Mouse (Mus musculus) forebrain, embryonic 15.5 days (tissue): ENCODE measurements at regions not wholly inside any gene's neighbourhood (a gene's known extent, or its start where the extent isn't known, plus 50 kb on each side); places are given as distances from the start of the nearest gene placed in this dataset.

Experiments used
- ATAC-seq: fragments of 200-750 bp; cut with Nextera tagmentation; replicated peaks from 2 replicates; pipeline ENCODE4 v1.8.0; 2017; ENCODE audit warnings: mild to moderate bottlenecking, moderate TSS enrichment, moderate library complexity
- H3K27ac ChIP-seq: fragments of 300-500 bp; sonication (generic); replicated peaks from 2 replicates; pipeline ENCODE4 v1.5.1; 2015; ENCODE audit warnings: mild to moderate bottlenecking, inconsistent platforms
- H3K27me3 ChIP-seq: fragments of 300-500 bp; sonication (generic); 2 replicates; pipeline ENCODE4 v1.6.1; 2015; ENCODE audit warnings: inconsistent platforms
- H3K36me3 ChIP-seq: fragments of 300-500 bp; sonication (generic); 2 replicates; pipeline ENCODE4 v1.6.1; 2015; ENCODE audit warnings: mild to moderate bottlenecking, inconsistent platforms
- H3K4me1 ChIP-seq: fragments of 300-500 bp; sonication (generic); 2 replicates; pipeline ENCODE4 v1.6.1; 2015; ENCODE audit warnings: inconsistent platforms
- H3K4me2 ChIP-seq: fragments of 300-500 bp; sonication (generic); replicated peaks from 2 replicates; pipeline ENCODE4 v1.6.1; 2015; ENCODE audit warnings: mild to moderate bottlenecking, inconsistent platforms
- H3K4me3 ChIP-seq: fragments of 300-500 bp; sonication (generic); 2 replicates; pipeline ENCODE4 v1.5.1; 2015; ENCODE audit warnings: mild to moderate bottlenecking, inconsistent platforms
- H3K9ac ChIP-seq: fragments of 300-500 bp; sonication (generic); replicated peaks from 2 replicates; pipeline ENCODE4 v1.6.1; 2015; ENCODE audit warnings: mild to moderate bottlenecking, inconsistent platforms
- H3K9me3 ChIP-seq: fragments of 300-500 bp; sonication (generic); 2 replicates; pipeline ENCODE4 v1.6.1; 2016; ENCODE audit warnings: inconsistent platforms
- WGBS: fragments of 180-500 bp; shearing (Covaris S2); methylation state at CpG from one replicate; pipeline ENCODE4 v1.1.7; 2015; ENCODE audit warnings: mixed read lengths; 5-methylcytosine and 5-hydroxymethylcytosine counted together

DNA sequence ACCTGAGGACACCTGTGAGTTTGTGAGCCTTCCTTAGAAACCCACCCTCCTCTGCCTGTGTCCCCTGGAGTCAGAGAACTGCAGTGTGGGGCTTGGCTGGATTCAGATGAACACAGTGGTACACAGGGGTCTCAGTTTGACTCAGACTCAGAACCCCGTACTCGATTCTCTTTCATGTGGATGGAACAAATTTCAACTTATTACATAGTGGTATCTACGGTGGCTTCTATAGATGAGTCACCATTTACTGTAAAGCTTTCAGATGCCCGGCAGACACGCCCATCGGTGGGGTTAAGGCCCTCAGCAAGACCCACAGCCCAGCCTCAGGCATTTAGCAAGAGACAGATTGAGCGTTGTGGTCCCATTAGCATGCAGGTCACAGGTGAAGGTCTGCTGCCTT lies 178.9 kb upstream of the Mrps10 start:
- Histone ChIP-seq H3K9ac (no peak overlapping the region), H3K36me3 (no peaks in the 10 kb centered on the region), H3K4me3 (no peak overlapping the region), H3K4me2 (no peak overlapping the region), H3K27me3 (no peaks in the 10 kb centered on the region), H3K27ac (no peak overlapping the region), H3K4me1 (peaks cover 10% of the 10 kb centered on the region), H3K9me3 (no peaks in the 10 kb centered on the region)
- WGBS = 85% methylated on average over 7 of the region's 7 CpGs
- ATAC-seq = no peak

DNA sequence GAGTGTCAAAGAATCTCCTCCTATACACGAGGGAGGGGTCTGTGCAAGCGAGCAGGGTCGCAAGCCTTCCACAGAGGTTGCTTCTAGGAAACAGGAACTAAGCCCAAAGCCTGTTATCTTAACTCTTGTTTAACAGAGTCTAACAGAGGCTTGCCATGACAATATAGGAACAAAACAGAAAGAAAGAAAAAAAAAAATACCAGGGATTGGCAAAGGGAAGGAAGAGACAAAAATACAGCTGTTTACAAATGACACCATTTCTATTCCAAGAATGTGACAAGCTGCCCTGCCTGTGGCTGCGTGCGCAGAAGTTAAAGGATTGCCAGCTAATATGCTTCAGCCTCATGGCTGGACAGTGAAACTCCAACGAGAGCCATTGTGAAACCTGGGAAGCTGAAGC lies 173.8 kb upstream of the Ubr2 start:
- WGBS = 83% methylated on average over 6 of the region's 6 CpGs

DNA sequence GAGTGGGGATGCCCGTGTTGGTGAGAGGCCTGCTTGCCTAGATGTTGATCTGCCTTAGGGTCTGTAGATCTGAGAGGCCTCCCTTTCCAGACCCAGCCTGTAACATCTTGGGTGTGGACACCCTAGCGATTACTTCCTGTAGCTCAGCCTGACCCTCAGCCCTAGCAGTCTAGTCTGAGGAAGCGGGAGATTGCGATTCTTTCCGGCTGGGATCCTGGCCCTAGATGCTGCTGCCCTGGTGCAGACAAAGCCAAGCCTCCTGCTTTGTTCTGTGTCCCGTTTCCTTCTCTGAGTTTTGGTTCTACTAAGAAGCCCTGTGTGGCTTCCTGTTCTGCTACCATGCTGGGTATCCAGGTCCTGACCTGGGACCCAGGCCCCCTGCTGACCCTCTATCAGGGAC lies 171.8 kb upstream of the Ubr2 start:
- ATAC-seq = no peak
- Histone ChIP-seq H3K4me3 (no peak overlapping the region), H3K27me3 (no peaks in the 10 kb centered on the region), H3K36me3 (no peaks in the 10 kb centered on the region), H3K9me3 (no peaks in the 10 kb centered on the region), H3K27ac (no peak overlapping the region), H3K9ac (no peak overlapping the region), H3K4me2 (no peak overlapping the region), H3K4me1 (peaks cover 20% of the 10 kb centered on the region)
- WGBS = 76% methylated on average over 6 of the region's 6 CpGs

More for the DNA sequence above, 173.8 kb upstream of the Ubr2 start:
- Histone ChIP-seq H3K4me2 (no peak overlapping the region), H3K9ac (no peak overlapping the region), H3K4me1 (peaks cover 3% of the 10 kb centered on the region; the same call in 1 of the 2 replicates), H3K9me3 (no peaks in the 10 kb centered on the region), H3K27me3 (no peaks in the 10 kb centered on the region), H3K36me3 (no peaks in the 10 kb centered on the region), H3K27ac (no peak overlapping the region), H3K4me3 (no peak overlapping the region)
- ATAC-seq = no peak

DNA sequence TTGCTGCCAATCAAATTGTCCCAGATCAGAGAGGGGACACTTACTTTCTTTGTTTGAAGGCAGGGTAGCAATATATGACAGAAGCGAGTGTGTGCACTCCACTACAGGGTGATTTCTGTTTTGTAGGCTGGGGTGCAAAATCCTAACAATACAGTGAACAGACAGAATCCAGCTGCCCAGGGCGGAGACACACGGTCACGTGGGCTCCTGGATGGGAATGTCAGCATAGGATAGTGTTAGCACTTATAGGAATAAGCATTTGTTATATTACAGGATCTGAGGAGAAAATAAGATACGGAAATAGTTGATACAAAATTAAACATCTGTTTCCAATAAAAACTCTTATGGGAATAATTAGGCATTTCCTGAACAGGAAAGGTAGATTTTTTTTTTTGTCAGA lies 169.1 kb upstream of the Ubr2 start:
- no peak overlapping the region for H3K4me3 ChIP-seq
- no peak overlapping the region for H3K27ac ChIP-seq
- no peaks in the 10 kb centered on the region for H3K36me3 ChIP-seq
- no peak for ATAC-seq
- peaks cover 20% of the 10 kb centered on the region for H3K4me1 ChIP-seq
- no peaks in the 10 kb centered on the region for H3K27me3 ChIP-seq
- 84% methylated on average over 5 of the region's 5 CpGs for WGBS
- H3K9me3 ChIP-seq = no peaks in the 10 kb centered on the region
- no peak overlapping the region for H3K9ac ChIP-seq
- H3K4me2 ChIP-seq = no peak overlapping the region

DNA sequence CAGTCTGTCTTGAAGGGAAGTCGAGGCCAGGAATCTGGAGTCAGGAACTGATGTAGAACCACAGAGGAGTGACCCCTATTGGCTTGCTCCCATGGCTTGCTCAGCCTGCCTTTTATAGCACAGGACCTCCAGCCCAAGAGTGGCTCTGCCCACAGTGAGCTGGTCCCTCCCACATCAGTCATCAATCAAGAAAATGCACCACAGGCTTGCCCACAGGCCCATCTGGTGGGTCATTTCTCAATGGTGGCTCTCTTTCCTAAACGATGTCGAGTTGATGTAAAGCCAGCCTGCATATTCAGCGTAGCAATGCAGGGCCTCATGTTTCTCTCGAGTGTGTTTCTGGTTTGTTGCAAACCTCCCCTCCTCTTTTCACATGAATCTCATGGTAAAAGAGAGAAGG lies 168.3 kb upstream of the Ubr2 start:
- Histone ChIP-seq H3K4me1 (peaks cover 20% of the 10 kb centered on the region), H3K36me3 (no peaks in the 10 kb centered on the region), H3K9ac (no peak overlapping the region), H3K27me3 (no peaks in the 10 kb centered on the region), H3K9me3 (no peaks in the 10 kb centered on the region), H3K4me2 (no peak overlapping the region), H3K27ac (peak overlapping the region; percentile 25; the same call in 1 of the 2 replicates), H3K4me3 (no peak overlapping the region)
- no peak; the same call in 1 of the 2 replicates for ATAC-seq
- 55% methylated on average over 5 of the region's 5 CpGs for WGBS

DNA sequence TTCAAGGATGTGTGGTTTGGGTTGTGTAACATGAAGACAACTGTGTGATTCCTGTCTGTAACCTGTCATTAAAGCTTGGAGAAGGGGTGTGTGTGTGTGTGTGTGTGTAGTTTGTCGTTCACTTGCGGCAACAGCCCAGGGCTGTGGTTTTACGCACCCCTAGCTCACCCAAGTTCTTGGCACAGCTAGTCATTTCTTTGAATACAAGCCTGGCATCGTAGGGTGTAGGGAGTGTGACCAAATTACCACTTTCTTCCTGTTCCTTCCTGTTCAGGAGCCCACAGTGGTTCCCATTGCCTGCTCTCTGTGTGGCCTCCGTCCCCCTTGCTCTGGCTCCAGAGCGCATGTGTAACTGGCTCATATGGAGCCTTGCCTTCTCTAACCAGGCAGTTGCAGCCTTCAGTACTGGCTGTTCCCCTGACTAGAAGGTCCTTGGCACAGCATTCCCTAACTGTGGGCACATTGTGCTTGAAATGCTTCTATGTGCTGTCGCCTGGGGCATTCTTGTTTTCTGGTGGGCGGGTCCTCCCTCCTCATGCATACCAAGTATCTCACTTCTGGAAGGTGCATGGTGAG lies 167.4 kb upstream of the Ubr2 start:
- Histone ChIP-seq H3K27me3 (no peaks in the 10 kb centered on the region), H3K9me3 (no peaks in the 10 kb centered on the region), H3K4me3 (no peak overlapping the region), H3K27ac (peak overlapping the region; percentile 48; the same call in 1 of the 2 replicates), H3K9ac (no peak overlapping the region), H3K4me2 (no peak overlapping the region), H3K36me3 (no peaks in the 10 kb centered on the region), H3K4me1 (peaks cover 20% of the 10 kb centered on the region)
- WGBS = 43% methylated on average over 8 of the region's 8 CpGs
- ATAC-seq = peak; percentile 68

DNA sequence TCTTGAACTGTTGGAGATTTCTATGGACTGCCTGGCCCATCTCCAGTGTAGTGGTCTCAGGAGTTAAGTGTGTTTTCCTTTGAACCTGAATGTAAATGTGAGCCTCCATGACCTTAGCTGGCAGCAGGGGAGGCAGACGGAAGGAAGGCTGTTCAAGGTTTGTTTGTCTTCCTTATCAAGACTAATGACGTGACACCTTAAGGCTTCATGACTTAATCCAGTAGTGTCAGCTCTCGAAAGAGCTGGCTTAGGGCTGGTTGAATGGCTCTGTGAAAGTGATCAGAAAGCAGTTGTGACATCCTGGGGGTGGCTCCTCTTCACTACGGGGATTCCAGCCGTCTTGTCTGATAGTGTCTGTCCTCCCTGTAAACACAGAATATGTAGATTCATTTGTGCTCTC lies 166.0 kb upstream of the Ubr2 start:
- Histone ChIP-seq H3K4me1 (peaks cover 16% of the 10 kb centered on the region), H3K27ac (no peak overlapping the region)
- 82% methylated on average over 5 of the region's 5 CpGs for WGBS

DNA sequence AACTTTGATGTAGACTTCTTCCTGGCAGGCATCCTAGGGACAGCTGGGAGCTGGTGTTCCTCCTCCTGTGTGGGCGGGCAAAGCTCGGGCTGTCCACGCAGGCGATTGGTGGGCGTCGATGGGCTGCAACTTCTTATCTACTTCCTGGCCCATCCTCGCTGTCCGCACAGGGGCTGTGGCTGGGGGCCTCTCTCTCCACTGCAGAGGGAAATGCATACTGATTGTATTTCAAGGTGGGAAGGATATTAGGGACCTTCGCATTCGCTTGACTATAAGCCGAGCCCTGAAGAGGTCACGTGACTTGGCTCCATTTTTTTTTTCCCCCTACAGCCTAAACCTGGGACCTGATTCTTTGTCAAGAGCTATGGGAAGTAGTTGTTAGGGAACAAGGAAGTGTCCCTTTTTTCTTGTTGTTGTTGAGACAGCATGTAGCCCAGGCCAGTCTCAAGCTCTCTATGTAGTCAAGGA lies 164.4 kb upstream of the Ubr2 start:
- ATAC-seq = no peak
- no peaks in the 10 kb centered on the region for H3K36me3 ChIP-seq
- H3K4me2 ChIP-seq = no peak overlapping the region
- no peaks in the 10 kb centered on the region for H3K27me3 ChIP-seq
- 88% methylated on average over 12 of the region's 12 CpGs for WGBS
- no peak overlapping the region for H3K9ac ChIP-seq
- H3K4me3 ChIP-seq = no peak overlapping the region
- no peak overlapping the region for H3K27ac ChIP-seq
- H3K9me3 ChIP-seq = no peaks in the 10 kb centered on the region
- H3K4me1 ChIP-seq = peaks cover 16% of the 10 kb centered on the region

More for the DNA sequence above, 166.0 kb upstream of the Ubr2 start:
- Histone ChIP-seq H3K9me3 (no peaks in the 10 kb centered on the region), H3K9ac (no peak overlapping the region), H3K4me3 (no peak overlapping the region), H3K27me3 (no peaks in the 10 kb centered on the region), H3K4me2 (no peak overlapping the region), H3K36me3 (no peaks in the 10 kb centered on the region)
- ATAC-seq = no peak

DNA sequence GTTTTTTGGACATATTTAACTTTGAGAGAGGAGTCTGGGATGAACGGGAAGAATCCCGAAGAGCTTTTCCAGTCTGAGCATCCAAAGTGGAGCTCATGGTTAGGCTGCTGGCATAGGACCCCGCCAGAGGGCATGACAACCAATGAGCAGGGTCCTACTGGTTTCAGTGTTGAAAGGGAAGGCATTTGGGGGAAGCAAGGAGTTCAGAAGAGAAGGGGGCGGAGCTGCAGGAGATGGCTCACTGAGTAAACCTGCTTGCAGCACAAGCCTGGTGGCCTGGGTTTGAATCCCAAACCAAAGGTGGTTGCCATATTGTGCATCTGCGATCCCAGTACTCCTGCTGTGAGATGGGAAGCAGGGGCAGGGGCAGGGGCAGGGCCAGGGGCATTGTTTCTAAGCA lies 161.4 kb upstream of the Ubr2 start:
- Histone ChIP-seq H3K4me3 (no peak overlapping the region), H3K9me3 (no peaks in the 10 kb centered on the region), H3K27ac (no peak overlapping the region), H3K4me1 (peaks cover 10% of the 10 kb centered on the region; the same call in 1 of the 2 replicates), H3K9ac (no peak overlapping the region), H3K4me2 (no peak overlapping the region), H3K36me3 (no peaks in the 10 kb centered on the region), H3K27me3 (no peaks in the 10 kb centered on the region)
- 90% methylated on average over 5 of the region's 5 CpGs for WGBS
- no peak for ATAC-seq

DNA sequence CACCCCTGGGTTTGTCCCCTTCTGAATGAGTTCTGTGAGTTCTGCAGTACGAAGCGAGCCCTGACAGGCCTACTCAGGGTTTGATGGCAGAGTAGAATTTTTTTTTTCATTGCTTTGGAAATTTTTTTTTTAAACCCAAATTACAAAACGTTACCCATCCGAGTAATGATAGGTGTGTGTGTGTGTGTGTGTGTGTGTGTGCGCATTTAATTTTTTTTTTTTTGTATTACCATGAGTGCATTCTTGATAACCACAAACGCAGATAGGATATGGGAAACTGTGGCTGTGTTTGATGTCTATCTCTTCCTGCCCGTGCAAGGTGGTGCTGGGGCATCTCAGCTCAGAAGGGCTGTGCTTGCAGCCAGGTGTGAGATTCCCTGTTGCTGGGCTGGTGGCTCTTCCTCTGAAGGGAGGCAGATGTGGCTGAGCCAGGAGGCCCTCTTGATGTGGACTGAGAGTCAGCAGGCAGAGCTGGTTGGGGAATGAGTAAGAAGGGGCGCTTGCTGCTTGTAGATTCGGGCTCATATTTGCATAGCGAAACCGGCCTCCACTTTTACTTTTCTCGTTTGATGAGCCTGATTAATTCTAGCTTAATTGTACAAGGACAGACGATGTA lies 160.7 kb upstream of the Ubr2 start:
- WGBS = 86% methylated on average over 13 of the region's 13 CpGs

DNA sequence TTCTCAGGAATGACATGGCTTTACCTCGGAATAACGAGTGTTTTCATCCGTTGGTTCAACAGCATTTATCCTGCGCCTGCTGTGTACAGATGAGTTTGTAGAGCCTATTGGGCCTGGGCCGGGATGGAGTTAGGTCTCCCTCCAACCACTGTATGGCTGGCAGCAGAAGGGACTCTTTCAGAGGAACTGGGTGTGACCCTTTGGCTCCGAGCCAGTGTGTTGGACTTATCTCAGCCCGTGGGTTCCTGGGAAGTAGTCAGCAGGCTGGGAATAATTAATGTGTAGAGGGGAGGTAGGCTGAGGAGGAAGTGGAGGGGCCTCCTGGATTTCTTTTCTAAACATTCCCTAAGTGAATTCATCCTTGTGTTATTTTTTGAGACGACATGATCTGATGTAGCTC lies 157.7 kb upstream of the Ubr2 start:
- Histone ChIP-seq H3K4me1 (peaks cover 17% of the 10 kb centered on the region), H3K27ac (no peak overlapping the region), H3K9me3 (no peaks in the 10 kb centered on the region), H3K4me2 (no peak overlapping the region), H3K9ac (no peak overlapping the region), H3K27me3 (no peaks in the 10 kb centered on the region), H3K36me3 (no peaks in the 10 kb centered on the region), H3K4me3 (no peak overlapping the region)
- 57% methylated on average over 8 of the region's 8 CpGs for WGBS
- no peak for ATAC-seq

More for the DNA sequence above, 160.7 kb upstream of the Ubr2 start:
- H3K36me3 ChIP-seq = no peaks in the 10 kb centered on the region
- H3K27me3 ChIP-seq = no peaks in the 10 kb centered on the region
- no peak overlapping the region for H3K4me3 ChIP-seq
- no peak for ATAC-seq
- H3K9me3 ChIP-seq = no peaks in the 10 kb centered on the region
- H3K4me2 ChIP-seq = no peak overlapping the region
- no peak overlapping the region for H3K27ac ChIP-seq
- no peak overlapping the region for H3K9ac ChIP-seq
- peaks cover 10% of the 10 kb centered on the region; the same call in 1 of the 2 replicates for H3K4me1 ChIP-seq

DNA sequence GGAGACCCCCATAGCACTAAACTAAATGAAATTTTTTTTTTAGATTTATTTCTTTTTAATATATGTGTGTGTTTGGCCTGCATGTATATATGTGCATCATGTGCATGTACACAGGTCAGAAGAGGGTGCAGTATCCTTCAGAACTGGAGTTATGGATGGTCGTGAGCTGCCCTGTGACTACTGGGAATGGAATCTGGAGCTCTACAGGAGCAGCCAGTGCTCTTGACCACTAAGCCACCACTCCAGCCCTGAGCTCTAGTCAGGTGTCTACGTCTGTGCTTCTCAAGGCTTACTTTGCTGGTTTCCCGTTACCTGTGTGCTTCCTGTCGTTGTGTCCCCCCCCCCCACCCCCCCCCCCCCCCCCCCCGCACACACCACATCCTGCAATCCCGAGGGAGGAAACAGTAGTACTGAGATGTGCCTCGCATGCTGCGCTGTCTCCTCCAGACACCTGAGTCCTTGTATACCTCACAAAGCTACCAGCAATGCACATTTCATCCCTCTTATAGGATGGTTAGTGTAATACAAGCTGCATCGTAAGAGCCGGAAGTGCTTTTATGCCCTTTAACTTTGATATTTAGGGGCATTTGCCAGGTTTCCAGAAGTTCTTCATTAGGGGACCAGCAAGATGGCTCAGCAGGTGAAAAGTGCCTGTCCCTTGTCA lies 153.5 kb upstream of the Ubr2 start:
- Histone ChIP-seq H3K4me3 (no peak overlapping the region), H3K9me3 (no peaks in the 10 kb centered on the region), H3K4me1 (peaks cover 17% of the 10 kb centered on the region), H3K36me3 (no peaks in the 10 kb centered on the region), H3K27me3 (no peaks in the 10 kb centered on the region), H3K4me2 (no peak overlapping the region), H3K27ac (no peak overlapping the region), H3K9ac (no peak overlapping the region)
- no peak for ATAC-seq
- WGBS = 88% methylated on average over 7 of the region's 10 CpGs
